Mouse (Mus musculus): ENCODE results near the gene 1700029P11Rik.

The 1700029P11Rik gene

DNA sequence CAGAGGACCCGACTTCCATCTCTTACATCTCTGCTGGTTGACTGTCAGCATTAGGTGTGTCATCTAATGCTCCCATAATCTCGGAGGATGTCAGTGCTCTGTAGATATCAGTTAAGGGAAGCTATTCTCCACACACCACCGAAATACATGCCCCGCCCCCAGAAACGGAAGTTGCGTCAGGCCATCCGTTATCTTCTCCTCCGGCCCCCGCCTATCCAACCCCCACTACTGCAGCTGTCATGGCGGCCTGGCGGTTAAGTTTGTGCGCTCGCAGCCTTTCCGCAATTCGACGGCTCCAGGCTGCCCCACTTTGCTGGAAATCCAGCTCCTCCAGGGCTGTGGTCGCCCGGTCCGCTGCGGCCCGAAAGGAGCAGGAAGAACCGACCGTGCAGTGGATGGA is at the start of gene 1700029P11Rik:
Gene 1700029P11Rik, plus strand, starts transcription at position 220 of the 400 bp plus-strand sequence.
- no peak for DNase-seq

DNA sequence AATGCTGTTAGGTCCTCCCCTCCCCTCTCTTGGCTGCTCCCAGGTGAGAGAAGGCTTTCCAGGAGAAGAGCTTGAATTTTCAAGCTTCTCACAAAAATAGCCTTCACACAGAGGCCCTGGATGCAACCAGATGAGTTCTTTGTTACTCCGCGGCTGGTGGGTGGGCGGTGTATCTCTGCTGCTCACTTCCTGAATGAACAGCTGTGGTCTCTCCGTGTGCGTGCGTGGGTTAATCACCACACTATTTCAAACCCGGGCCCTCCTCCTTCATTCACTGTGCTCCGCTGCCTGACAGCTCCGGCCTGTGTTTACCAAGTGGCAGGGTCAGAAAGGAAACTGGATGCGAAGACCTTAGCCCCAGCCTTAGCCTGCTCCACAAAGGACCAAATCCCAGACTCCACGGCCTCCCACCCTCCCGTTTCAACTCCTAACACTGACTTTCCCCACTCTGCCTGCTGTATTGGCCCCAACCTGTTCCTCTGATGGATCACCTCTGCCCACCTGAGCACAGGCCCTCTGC is 47.3 kb upstream of the 1700029P11Rik start:
- DNase-seq: peak in 1 of 2 experiments; percentile 29

DNA sequence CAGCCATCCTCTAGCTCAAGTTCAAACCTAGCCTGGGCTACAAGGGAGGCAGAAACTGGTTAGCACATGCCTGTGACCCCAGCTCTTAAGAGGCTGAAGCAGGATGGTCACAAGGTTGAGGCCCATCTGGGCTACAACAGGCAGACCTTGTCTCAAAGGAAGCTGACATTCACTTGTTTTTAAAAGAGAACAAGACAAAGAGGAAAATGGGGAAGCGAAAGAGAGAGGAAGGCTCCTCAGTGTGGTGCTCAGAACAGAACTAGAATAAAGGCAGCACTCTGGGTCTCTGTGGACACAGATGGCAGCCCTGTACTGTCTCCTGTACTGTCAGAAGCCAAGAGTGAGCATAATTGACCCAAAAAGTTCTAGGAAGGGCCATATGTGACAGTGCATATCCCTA is 46.4 kb upstream of the 1700029P11Rik start:
- no peak for DNase-seq

DNA sequence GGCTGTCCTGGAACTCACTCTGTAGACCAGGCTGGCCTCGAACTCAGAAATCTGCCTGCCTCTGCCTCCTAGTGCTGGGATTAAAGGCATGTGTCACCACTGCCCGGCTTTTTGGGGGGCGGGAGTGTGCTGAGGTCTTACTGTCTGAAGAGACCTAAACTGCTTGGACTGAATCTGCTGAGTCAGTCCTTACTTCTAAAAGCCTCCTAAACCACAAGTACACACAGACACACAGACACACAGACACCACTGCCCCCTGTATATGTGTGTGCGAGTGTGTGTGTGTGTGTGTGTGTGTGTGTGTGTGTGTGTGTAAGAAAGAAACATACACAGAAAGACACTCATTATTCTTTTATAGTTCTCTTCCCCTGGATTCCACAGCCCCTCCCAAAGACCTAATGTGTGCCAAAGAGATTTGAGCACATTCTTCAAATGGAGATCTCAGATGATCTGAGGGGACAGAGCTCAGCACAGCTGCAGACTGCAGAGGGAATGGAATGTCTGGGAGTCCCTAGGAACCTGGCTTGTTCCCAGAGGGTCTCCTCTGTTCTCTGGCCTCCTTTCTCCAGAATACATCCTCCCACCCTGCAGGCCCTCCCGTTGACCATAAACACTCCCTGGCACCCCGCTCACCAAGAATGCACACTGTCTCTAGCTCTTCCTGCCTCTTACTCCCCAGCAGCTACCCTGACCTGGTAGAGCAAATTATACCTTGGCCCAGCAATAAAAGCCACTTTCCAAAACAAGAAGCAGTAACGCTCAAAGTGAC is 44.3 kb upstream of the 1700029P11Rik start:
- DNase-seq: no peak

DNA sequence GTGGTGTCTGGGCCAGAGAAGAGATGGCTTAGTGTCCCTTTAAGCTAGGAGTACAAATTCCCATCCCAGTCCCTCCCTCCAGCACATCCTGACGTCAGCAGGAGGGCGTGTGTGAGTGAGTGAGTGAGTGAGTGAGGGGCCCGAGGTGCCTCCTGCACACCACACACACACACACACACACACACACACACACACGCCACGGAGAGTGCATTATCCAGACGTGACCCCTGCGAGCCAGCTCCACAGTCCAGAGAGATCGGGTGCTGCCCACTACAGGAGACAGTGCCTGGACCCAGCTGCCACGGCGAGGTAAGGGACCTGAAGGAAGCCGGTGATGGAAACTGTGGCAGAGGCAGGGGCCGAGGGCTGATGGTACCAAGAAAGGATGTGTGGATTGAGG is 43.7 kb upstream of the 1700029P11Rik start, which contains the start of gene Csdc2:
Gene Csdc2, plus strand, starts transcription at position 81 of the 400 bp plus-strand sequence.
- DNase-seq: peak; percentile 60 to 79

DNA sequence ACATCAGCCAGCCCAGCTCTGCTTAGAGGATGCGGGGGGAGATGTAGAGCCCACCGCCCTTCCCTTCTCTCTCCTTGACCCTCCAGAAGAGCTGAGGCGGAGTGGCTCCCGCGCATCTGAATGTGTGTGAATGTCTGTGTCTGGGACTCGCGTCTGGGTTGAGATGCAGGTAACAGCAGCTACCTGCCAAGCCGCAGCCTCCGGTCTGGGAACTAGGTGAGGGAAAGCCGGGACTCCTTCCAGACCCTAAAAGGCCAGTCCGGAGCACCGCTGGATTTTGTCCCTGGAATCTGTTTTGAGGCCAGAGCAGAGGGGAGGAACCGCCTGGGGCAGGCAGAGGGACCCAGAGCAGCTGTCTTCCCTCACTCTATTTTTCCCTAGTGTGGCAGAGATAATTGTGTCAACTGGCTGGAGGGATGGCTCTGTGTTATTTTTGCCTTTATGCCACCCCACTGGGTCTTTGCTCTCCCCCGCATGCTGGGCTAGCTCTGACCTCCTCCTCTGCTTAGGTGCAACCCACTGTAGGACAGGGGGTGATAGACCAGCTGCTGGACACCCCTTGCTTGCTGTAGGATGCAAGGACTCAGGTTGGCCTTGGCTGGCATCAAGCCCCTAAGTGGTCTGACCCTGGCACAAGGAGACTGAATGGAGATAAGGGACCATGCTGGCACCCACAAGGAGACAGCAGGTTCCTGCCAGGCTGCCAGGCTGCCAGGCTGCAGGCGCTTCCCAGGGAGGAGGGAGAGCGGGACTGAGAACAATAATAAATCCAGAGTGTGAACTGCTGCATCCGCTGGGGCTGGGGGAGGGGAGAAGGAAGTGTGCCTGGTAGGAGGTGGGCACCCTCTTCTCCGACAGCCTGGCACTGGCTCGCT is 43.0 kb upstream of the 1700029P11Rik start:
- no peak for DNase-seq

DNA sequence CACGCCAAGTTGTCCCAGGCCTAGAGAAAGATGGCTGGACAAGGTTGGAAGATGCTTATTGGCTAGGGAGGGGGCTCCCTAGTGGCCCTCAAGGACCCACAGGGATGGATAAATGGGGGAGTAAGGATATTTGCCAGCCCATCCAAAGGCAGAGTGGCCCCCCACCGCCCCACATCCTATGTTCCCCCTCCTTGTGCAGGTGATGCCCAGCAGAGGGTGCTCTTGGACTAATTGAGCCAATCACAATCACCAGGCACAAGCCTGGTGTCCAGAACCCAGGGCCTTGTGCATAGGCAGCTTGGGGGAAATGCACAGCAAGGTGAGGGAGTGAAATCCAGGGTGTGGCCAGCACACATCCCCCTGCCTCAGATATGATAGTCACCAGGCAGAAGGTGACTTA is 42.1 kb upstream of the 1700029P11Rik start:
- peak in 1 of 2 experiments; percentile 65 for DNase-seq

DNA sequence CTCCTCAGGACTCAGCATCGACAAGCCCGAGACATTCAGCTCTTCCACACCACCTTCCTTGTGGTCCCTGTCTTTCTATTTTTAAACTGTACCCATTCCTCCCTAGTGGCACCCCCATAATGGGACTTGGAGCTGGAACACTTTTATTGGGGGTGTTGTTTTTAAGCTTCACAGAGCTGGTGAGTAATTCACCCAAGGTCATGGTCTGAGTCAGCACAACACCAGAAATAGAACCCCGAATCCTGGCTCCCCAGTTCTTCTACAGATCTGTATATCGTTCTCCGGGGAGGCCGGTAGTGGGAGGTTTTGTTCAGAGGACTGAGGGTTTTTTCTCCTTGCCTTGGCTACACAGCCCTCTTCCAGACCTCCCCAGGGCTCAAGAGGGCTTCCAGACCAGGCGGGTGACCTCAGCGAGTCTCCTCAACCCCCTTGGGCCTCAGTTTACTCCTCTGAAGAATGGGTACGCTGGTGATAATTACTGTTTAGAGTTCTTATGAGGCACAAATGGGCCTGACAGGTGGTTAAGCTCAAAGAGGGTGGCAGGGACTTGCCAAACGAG is 41.1 kb upstream of the 1700029P11Rik start:
- DNase-seq: no peak

DNA sequence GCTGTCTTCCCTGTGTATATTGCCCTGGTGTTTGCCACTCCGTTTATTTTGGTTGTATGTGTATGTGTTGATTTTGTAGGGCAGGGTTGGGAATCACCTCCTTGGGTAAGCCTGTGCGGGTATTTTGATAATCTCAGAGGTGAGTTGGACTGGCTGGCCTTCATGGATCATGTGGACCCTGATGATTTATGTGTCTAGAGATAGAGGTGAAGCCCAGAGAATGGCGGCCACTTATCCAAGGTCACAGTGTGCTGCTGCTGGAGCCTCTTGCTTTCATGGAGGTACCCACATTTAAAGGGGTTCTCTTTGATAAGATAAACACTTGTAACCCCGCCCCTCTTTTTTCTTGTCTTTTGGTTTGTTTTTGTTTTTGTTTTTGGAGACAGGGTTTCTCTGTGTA is 40.6 kb upstream of the 1700029P11Rik start:
- no peak for DNase-seq

DNA sequence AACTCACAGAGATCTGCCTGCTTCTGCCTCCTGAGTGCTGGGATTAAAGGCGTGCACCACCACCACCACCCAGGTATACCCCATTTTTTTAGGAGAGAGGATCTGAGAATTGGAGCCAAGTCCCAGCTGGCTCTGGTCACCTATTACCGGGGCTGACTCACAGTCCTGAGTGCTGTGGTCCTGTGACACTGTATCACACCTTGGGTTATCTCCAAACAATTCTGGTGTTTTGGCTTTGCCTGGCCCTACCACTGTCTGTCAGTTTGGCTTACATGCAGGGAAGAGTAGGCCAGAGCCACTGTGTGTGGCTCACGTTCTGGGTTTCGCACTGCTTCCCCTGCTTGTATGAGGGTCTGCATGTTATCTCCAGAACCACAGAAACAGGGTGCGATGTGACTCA is 40.1 kb upstream of the 1700029P11Rik start:
- no peak for DNase-seq

DNA sequence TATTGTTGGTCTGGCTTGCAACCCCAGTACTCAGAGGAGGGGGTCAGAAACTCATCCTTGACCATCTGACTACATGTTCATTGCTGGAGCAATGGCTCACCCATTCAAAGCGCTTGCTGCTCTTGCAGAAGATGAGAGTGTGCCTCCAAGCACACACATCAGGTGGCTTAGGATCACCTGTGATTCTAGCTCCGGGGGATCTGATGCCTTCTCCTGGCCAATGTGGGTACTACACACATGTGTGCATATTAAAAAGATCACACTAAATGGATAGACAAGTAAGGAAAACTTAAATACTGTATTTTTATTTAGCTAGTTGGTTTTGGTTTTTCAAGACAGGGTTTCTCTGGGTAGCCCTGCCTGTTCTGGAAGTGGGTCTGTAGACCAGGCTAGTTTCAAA is 39.3 kb upstream of the 1700029P11Rik start:
- DNase-seq: no peak

DNA sequence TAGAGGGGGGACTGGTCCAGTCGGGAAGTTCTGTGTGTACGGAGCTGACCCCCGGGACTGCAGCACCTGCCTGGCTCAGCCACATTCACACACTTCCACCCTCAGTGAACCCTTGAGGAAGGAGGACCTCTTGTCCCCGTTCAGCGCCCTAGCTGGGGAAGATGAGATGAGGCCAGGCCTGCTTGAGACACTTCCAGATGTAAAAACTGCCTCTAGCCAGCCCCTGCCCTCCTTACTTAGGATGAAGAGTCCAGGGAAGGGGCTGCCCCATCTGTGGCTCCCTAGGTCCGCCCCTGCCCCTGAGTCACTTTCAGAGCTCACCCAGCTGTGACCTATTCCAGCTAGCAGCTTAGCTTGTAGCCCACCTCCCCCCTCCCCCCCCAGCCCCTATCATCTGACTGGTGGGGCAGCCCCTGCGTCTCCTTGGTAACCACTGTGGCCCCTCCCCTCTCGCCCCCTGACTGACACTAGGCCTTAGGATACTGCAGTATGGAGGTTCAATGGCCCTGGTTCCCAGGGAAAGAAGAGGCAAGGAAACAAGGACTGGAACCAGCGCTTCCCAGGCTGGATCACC is 37.1 kb upstream of the 1700029P11Rik start:
- DNase-seq: no peak

DNA sequence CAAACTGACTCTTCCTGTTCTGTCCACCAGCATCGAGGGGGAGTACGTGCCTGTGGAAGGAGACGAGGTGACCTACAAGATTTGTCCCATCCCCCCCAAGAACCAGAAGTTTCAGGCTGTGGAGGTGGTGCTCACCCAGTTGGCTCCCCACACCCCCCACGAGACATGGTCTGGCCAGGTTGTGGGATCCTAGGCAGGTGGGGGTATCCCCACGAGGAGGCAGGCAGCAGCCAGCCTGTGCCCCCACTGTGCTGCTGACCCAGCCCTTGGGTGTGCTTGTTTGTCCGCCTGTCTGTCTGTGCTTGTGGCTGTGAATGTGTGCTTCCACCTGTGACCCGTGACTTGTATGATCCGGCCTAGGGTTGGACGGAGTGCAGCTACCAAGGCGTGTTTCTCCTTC is 31.3 kb upstream of the 1700029P11Rik start:
- peak in 1 of 2 experiments; percentile 26 for DNase-seq

DNA sequence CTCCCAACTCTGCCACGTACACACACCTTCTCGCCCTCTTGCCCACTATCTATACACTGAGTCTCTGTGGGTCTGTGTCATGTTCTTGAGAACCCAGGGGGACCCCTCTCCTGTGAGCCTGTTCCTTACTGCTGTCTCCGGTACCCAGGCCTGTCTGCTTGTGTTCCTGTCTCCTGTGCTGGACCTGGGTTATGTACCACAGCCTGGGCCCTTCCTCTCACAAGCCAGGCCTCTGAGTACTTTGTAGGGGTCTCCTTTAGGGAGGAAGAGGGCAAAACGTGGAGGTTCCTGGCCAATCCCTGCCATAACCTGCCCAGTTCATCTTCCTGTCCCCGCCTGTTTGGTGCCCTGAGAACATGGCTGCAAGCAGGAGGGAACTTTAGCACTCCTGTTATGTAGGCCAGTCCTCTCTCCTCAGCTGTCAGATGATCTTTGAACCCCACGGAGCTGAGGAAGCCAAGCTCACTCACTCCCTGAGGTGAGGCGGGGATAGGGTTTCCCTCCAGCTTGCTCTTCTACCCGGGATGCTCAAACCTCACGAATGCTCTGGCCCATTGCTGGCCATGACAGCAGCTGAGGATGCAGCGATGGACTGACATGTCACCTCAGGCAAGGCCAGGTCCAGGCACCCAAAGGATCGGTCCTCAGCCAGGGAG is 30.7 kb upstream of the 1700029P11Rik start:
- DNase-seq: peak; percentile 48 to 80

DNA sequence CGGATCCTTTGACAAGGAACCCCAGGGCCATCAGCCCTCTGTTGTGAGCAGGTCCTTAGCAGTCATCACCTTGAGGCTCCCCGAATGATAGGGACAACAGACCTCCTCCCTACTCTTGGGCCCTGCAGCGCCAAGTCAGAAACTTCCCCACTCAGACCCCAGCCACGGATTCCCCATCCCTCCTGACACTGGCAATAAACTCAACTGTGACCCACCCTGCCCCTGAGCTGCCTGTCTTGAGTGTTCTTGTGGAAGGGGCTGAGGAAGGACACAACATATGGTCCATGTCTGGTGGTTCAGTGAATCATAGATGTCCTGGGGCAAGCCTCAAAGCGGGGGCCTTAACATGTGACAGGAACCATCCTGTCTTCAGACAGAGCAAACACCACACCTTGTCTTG is 29.6 kb upstream of the 1700029P11Rik start:
- no peak for DNase-seq

DNA sequence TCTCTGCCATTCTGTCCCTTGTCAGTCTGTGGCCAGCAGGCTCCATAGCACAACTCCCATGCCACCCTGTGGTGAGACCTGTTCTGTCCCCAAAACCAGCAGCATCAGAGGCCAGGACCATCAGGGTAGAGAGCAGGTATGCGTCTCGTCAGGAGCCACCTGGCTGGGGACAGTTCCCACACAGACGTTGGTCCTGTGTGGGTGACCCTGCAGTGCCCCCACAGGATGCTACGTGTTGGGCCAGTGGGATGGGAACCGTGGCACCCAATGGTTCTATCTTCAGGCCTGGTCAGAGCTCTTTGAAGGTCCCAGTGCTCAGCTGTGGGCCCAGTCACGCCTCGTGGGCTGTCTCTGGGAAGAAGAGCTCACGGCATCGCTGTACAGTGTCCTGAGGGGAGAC is 29.2 kb upstream of the 1700029P11Rik start:
- no peak for DNase-seq

DNA sequence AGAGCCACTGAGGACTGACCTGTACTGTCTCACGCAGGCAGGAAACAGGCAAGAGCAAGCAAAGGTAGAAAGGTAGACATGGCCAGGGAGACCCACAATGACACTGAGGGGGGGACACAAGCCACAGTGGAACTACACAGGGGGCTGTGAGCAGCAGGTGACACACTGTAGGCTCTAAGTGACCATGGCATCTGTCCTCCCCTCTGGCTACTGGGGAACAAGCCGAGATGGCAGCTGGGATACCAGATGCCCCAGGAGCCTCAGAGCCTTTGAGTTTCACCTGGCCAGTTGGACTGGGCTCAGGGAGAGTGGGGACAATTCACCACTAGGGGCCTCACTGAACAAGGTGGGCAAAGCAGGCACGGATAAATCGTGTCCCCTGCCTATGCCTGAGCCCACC is 28.0 kb upstream of the 1700029P11Rik start:
- no peak for DNase-seq

DNA sequence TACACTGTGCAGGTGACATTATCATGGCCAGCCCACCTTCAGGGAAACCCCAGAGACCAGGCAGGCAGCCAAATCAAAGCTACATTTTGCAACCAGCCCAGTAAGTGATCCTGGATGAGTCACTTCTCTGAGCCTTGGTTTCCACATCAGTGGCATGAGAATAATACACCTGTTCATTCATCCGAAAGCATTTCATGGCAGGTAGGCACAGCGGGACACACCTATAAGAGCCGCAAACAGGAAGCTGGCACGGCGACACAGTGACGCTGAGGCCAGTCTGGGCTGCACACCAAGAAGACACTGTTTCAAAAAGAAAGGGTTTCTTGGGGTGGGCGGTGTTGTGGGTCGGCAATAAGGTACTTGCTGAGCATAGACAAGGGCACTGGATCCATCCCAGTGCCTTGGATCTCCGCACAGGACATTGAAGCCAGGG is 26.2 kb upstream of the 1700029P11Rik start:
- DNase-seq: no peak

DNA sequence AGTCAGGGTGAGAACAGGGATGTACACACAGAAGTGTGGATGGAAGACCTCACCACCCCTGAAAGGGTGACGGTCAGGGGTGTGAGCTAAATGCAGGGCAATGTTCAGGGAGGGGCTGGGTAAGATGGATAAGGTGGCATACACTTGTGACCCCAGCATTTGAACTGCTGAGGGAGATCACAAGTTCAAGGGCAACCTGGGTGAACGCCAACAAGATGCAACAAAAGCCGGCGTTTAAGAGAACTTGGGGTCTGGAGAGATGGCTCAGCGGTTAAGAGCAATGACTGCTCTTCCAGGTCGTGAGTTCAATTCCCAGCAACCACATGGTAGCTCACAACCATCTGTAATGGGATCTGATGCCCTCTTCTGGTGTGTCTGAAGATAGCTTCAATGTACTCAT is 25.6 kb upstream of the 1700029P11Rik start:
- DNase-seq: no peak

DNA sequence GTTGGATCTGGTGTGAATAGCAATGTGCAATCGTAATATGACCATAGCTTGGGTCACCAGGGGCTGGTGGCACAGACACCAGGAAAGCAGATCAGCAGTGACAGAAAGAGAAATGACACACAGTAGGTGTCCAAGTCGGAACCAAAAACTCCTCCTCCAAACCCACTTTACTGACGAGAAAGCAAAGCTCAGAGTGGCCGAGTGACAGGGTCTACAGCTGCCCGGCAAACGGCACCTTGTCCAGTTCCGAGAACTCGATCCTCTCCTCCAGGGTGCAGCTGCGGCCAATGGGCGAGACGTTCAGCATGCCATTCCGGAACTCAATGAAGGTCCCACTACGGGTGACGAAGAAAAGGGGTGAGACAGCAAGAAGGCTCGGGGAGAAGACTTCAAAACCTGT is 24.9 kb upstream of the 1700029P11Rik start:
- no peak for DNase-seq

DNA sequence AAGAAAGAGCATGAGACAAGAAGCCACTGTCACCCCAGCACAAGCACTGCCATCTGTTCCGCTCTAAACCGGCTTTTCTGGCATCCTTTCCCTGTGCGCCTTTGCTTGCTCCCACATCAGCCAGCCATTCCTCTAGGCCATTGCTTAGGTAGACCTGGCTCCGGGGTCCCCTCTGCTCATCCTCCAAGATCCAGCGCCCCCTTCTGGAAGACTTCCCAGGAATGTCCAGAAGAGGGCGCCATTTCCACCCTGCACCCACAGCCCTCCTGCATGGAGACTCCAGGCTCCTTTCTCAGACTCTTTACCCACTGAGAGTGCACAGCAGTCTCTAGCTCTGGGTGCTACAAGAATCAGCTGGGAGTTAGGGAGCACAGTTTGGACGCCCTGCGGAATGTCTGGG is 23.9 kb upstream of the 1700029P11Rik start:
- peak; percentile 55 to 58 for DNase-seq

DNA sequence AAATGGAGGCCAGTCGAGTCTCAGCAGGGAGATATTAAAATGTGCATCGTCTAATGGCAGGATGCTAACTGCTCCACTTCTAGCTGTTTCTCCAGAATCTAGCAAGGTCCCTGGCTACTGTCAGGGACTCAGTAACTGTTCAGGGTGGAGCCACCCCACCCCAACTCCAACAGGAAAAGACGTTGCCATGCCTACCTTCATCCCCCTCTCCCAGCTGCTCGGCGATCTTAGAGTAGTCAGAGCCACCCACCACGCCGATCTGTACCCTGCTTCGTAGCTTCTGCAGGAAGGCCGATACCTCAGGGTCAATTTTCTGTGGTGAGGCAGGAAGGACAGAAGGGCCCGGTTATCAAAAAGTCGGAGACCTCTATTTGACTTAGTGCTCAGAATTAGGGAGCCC is 22.7 kb upstream of the 1700029P11Rik start:
- no peak for DNase-seq

Data from kidney, postnatal 25 days (tissue).